Mouse (Mus musculus): ENCODE data around the gene D2hgdh.
"Not testable (repeated sequence)": the region's sequence is repeated elsewhere in the genome, so short reads cannot be mapped to it uniquely, and the experiment has no call there.

DNA sequence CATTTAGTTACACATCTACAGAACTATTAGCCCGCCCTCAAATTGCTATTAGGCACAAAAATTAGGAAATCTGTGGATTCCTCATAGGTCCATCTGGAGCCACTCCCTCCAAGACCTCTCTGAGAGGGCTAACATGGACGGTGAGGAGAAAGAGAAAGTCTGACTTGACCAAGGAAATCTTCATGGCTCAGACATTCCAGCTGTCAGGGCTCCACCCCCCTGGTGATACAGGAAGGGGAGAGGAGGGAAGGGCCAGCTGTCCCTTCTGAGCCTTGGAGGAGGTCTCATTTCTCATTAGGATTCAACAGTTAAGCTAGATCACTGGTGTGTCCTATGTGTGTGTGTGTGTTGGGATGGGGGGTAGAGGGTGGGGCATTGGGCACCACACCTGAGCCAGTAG is 36.3 kb downstream of the D2hgdh start, which contains the start of gene Gal3st2:
- TF ChIP-seq CTCF (IDR thresholded peaks at IDR 0.05; ENCODE audit: low read depth); EP300 (optimal IDR thresholded peaks at IDR 0.05): not testable (repeated sequence)
